Mouse (Mus musculus): ENCODE measurements around the gene Zfp772.
"Not testable (repeated sequence)": the region's sequence is repeated elsewhere in the genome, so short reads cannot be mapped to it uniquely, and the experiment has no call there.

Zfp772 gene

DNA sequence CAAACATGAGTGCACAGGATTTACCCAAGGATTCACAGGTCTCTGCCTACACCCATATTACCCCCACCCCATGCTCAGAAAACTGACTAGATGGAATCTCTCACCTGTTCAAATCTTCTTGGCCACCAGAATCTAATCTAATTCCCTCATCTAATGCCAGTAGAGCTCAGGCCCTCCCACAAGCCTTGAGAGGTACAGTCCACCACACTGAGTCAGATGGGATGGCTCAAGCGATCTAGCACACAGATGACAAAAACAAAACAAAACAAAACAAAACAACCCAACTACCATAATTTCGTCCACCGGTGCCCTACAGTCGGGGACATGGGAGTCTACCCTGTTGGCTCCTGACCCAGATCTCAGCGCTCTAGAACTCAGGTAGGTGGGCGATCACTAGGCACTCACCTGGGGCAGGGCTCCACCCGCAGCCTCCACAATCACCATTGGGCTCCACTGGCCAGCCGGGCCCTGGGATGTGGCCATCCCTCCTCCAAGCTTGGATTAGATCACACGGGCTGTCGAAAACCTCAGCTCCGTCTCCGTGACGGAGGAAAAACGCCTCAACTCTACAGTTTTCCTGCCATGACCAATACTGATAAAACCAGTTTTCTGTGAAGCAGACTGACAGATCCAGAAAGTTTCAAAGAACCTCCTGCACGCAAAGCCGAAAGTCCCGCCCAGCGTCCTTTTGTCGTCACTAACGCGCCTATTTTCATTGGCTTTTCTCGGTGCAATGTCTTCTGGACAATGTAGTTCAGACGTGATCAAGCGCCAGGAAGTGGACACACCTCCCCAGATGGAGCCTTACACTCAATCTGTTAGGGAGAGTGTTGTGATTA lies at the start of gene Zfp772:
Gene Zfp772, minus strand, starts transcription at position 686 of the 839 bp plus-strand sequence.
- DNase-seq (ENCODE audit: low read depth, low spot score), result peak; percentile 70
- H3K36me3 ChIP-seq (ENCODE audit: control insufficient read depth, insufficient read depth, low read length, poor library complexity, severe bottlenecking); H3K27me3 ChIP-seq (ENCODE audit: control insufficient read depth, insufficient read depth, low read length, poor library complexity, severe bottlenecking): not testable (repeated sequence)

- DNase-seq (ENCODE audit: low read depth, low spot score); H3K27me3 ChIP-seq (ENCODE audit: control insufficient read depth, insufficient read depth, low read length, poor library complexity, severe bottlenecking); H3K36me3 ChIP-seq (ENCODE audit: control insufficient read depth, insufficient read depth, low read length, poor library complexity, severe bottlenecking): not testable (repeated sequence)
Measured at GRCm38 (mm10) chr7:7247228-7247627, 37.4 kb upstream of the Zfp772 start, which contains the start of gene Vmn2r29. Gene Vmn2r29, minus strand, starts transcription at chr7:7247328.

DNA sequence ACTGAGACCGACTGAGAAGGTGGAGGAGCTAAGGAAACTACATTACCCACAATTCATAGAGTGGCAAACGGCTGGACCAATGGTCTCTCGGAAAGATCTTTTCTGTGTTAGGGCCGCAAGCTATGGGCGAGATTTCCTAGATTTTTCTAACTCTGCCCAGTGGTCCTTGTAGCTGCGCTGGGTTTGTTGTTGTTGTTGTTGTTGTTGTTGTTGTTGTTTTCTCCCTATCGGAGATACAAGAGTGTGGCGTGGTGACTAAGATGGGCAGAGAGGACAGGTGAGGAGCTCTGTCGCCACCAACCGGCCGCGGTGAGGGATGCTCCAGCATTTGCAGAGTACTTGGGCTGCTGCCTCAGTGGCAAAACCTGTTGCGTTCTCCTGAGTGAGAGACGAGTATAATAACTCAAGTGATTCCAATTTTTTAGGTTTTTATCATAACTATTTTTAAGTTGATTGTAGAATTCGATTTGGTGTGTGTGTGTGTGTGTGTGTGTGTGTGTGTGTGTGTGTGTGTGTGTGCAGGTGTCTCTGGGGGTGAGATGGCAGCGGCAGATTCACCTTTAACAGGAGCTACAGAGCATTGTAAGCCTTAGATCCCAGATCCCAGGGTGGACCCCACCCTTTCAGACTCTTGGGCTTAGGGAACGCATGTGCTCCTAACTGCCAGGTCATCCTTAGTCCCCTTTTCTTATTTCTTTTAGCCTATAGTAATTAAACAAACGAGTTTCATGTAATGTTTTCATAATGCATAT lies 21.4 kb downstream of the Zfp772 start:
- peak; percentile 72 for DNase-seq (ENCODE audit: low read depth, low spot score)
- no peaks in the 10 kb centered on the region for H3K27me3 ChIP-seq (ENCODE audit: control insufficient read depth, insufficient read depth, low read length, poor library complexity, severe bottlenecking)
- H3K36me3 ChIP-seq (ENCODE audit: control insufficient read depth, insufficient read depth, low read length, poor library complexity, severe bottlenecking), result no peaks in the 10 kb centered on the region

DNA sequence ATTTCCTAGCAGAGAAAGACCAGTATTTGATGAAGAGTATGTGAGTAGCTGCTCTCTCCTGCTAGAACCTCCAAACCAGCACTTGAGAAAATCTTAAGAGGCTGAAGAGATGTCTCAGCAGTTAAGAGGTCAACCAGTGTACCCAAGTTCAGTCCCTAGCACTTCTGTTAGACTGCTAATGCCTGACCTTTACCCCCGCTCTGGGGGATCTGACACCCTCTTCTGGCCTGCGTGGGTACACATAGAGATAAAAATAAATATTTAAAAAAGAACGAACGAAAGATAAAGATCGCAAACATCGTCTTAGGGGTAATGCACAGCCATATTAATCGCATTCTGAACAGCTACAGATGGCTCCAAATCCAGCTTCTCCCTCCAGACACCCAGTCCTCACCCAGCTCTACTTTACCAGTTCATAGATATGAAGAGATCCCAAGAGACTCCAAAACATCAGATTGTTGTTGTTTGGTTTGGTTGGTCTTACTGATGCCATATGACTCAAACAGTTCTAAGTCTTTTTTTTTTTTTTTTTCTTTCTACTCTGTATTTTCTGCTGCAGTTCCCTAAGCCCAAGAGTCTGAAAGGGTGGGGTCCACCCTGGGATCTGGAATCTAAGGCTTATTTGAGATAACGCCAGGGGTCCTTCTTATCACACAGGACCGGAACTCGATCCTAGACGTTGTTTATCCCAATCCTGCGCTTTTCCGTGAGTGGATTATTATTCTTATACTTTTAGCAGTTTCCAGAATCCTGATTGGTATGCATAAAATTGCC lies 22.2 kb downstream of the Zfp772 start:
- peaks cover 2% of the 10 kb centered on the region; the same call in 1 of the 2 replicates for H3K36me3 ChIP-seq (ENCODE audit: control insufficient read depth, insufficient read depth, low read length, poor library complexity, severe bottlenecking)
- H3K27me3 ChIP-seq (ENCODE audit: control insufficient read depth, insufficient read depth, low read length, poor library complexity, severe bottlenecking), result no peaks in the 10 kb centered on the region
- no peak for DNase-seq (ENCODE audit: low read depth, low spot score)

DNA sequence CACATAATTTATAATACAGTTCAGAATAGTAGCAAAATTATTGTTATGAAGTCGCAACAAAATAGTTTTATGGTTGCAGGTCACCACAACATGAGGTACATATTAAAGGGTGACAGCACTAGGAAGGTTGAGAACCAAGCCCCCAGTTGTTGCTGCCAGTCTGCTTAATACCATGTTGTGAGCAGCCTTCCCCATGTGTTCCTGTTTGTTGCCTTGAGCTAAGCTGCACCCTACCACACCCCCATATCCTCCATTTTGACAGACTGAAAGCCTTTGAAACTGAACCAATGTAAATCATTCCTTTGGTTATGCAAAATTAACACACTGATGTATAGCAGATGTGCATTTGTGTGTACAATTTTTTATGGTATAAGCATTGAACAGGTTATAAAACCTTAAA lies 23.9 kb downstream of the Zfp772 start:
- DNase-seq (ENCODE audit: low read depth, low spot score), result no peak
- Histone ChIP-seq H3K36me3 (ENCODE audit: control insufficient read depth, insufficient read depth, low read length, poor library complexity, severe bottlenecking) (peaks cover 9% of the 10 kb centered on the region), H3K27me3 (ENCODE audit: control insufficient read depth, insufficient read depth, low read length, poor library complexity, severe bottlenecking) (no peaks in the 10 kb centered on the region)

DNA sequence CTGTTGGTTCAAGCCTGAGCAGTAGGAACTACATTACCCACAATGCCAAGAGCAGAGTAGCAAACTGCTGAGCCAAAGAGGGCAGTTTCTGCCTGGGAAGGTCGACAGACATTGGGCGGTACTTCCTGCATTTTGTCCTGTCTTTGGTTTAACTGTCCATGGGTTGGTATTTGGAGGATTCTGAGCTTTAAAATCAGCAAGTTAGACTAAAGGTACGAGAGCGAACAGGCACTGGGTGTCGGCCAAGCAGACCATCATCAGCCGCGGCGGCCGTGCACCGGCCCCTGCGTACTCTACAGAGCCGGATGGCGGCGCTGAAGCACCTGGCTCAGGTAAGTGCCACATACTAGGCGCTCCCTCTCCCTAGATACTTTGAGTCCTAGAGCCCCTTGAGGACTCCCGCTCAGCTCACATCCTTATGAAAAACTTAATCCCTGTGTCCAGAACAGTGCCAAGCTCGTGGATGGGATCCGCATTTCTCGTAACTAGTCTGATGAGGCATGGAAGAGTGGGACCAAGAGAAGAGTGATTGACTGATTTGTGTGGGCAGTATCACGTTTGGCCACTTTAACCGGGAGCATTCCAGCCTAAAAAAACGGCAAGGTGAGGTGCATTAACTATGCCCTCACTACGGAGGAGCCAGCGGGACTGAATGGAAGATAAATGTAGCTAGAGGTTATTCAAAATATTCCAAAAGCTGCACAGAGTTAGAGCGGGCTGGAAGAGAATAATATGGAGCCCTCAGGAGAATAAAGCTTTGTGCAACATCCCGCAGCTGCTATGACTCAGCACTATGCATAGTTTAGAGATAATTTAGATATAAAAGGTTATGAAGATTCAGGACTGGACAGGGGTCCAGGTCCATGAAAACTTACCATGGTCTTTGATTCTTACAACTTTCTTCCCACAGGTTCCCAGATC lies 38.3 kb downstream of the Zfp772 start, which contains the start of gene Zfp418:
Gene Zfp418, plus strand, starts transcription at position 104 of the 921 bp plus-strand sequence.
- Histone ChIP-seq H3K27me3 (ENCODE audit: control insufficient read depth, insufficient read depth, low read length, poor library complexity, severe bottlenecking) (no peaks in the 10 kb centered on the region), H3K36me3 (ENCODE audit: control insufficient read depth, insufficient read depth, low read length, poor library complexity, severe bottlenecking) (no peaks in the 10 kb centered on the region)
- peak; percentile 69 for DNase-seq (ENCODE audit: low read depth, low spot score)
